Mouse (Mus musculus): ENCODE data around the gene Tanc2. TPM values are rescaled to one million over a fixed set of nuclear protein-coding genes. Genes with fewer than 3 reads are reported as not detected.

Tanc2 gene
- total RNA-seq, 2 experiments from 2014 or later: 46.5 to 56.1 TPM

GRCm38 (mm10) chr11:105643995-105644394, 54.2 kb downstream of the Tanc2 start:
- no peak for DNase-seq (ENCODE audit: low spot score in 2 of 2)

GRCm38 (mm10) chr11:105648026-105648425, 58.2 kb downstream of the Tanc2 start:
- DNase-seq (ENCODE audit: low spot score in 2 of 2): no peak

GRCm38 (mm10) chr11:105654616-105655015, 64.8 kb downstream of the Tanc2 start:
- no peak for DNase-seq (ENCODE audit: low spot score in 2 of 2)

GRCm38 (mm10) chr11:105655335-105655734, 65.5 kb downstream of the Tanc2 start:
- DNase-seq (ENCODE audit: low spot score in 2 of 2): no peak

GRCm38 (mm10) chr11:105667879-105668278, 78.1 kb downstream of the Tanc2 start:
- DNase-seq (ENCODE audit: low spot score in 2 of 2): no peak

GRCm38 (mm10) chr11:105678996-105679395, 89.2 kb downstream of the Tanc2 start:
- DNase-seq (ENCODE audit: low spot score in 2 of 2): no peak

GRCm38 (mm10) chr11:105684747-105685146, 95.0 kb downstream of the Tanc2 start:
- DNase-seq (ENCODE audit: low spot score in 2 of 2): no peak

- no peak for DNase-seq (ENCODE audit: low spot score in 2 of 2)
Measured at GRCm38 (mm10) chr11:105700528-105700927, 110.7 kb downstream of the Tanc2 start.

GRCm38 (mm10) chr11:105719660-105720059, 129.9 kb downstream of the Tanc2 start:
- DNase-seq (ENCODE audit: low spot score in 2 of 2): no peak

- DNase-seq (ENCODE audit: low spot score in 2 of 2): no peak
Measured at GRCm38 (mm10) chr11:105731541-105731940, 141.8 kb downstream of the Tanc2 start.

GRCm38 (mm10) chr11:105731989-105732531, 142.3 kb downstream of the Tanc2 start:
- DNase-seq (ENCODE audit: low spot score in 2 of 2): no peak

- no peak for DNase-seq (ENCODE audit: low spot score in 2 of 2)
Measured at GRCm38 (mm10) chr11:105743171-105743570, 153.4 kb downstream of the Tanc2 start.

GRCm38 (mm10) chr11:105749297-105750071, 159.7 kb downstream of the Tanc2 start:
- no peak for DNase-seq (ENCODE audit: low spot score in 2 of 2)

GRCm38 (mm10) chr11:105758561-105759203, 168.9 kb downstream of the Tanc2 start:
- DNase-seq (ENCODE audit: low spot score in 2 of 2): no peak

GRCm38 (mm10) chr11:105759413-105759812, 169.6 kb downstream of the Tanc2 start:
- DNase-seq (ENCODE audit: low spot score in 2 of 2): no peak

GRCm38 (mm10) chr11:105760346-105760745, 170.6 kb downstream of the Tanc2 start:
- DNase-seq (ENCODE audit: low spot score in 2 of 2): no peak

- no peak for DNase-seq (ENCODE audit: low spot score in 2 of 2)
Measured at GRCm38 (mm10) chr11:105777802-105778201, 188.0 kb downstream of the Tanc2 start.

- DNase-seq (ENCODE audit: low spot score in 2 of 2): no peak
Measured at GRCm38 (mm10) chr11:105792501-105792900, 202.7 kb downstream of the Tanc2 start.

GRCm38 (mm10) chr11:105803686-105804085, 213.9 kb downstream of the Tanc2 start:
- DNase-seq (ENCODE audit: low spot score in 2 of 2): no peak

GRCm38 (mm10) chr11:105804776-105805175, 215.0 kb downstream of the Tanc2 start:
- DNase-seq (ENCODE audit: low spot score in 2 of 2): no peak

GRCm38 (mm10) chr11:105807103-105807502, 217.3 kb downstream of the Tanc2 start:
- DNase-seq (ENCODE audit: low spot score in 2 of 2): no peak

- DNase-seq (ENCODE audit: low spot score in 2 of 2): no peak
Measured at GRCm38 (mm10) chr11:105823246-105823645, 233.5 kb downstream of the Tanc2 start.
